ENCODE assay signal across 8 mouse cellular contexts in genomic region chr1:34150416-34151093, GRCm38 (mm10).
DNase-seq lines count a peak whose midpoint lies in the region; ATAC-seq and TF ChIP-seq lines count a peak whose summit lies in the region.

No protein-coding gene starts in this region.

- 35% methylated on average over 10 of the region's 10 CpGs for WGBS in embryonic facial prominence, embryonic 11.5 days
- WGBS in embryonic facial prominence, embryonic 10.5 days = 35% methylated on average over 10 of the region's 10 CpGs
- 49% methylated on average over 10 of the region's 10 CpGs for WGBS in midbrain, embryonic 10.5 days
- 41% methylated on average over 10 of the region's 10 CpGs for WGBS in midbrain, embryonic 15.5 days
- WGBS in hindbrain, embryonic 16.5 days = 41% methylated on average over 10 of the region's 10 CpGs
- 25% methylated on average over 10 of the region's 10 CpGs for WGBS in stomach, postnatal 0 days

- no peak for TF ChIP-seq CTCF in stomach, postnatal 0 days (IDR thresholded peaks at IDR 0.05; ENCODE audit: low read depth)

- no peak overlapping the region for H3K27ac ChIP-seq in embryonic facial prominence, embryonic 11.5 days (replicated peaks; ENCODE audit: low read depth, low read length)
- no peak overlapping the region for H3K27ac ChIP-seq in embryonic facial prominence, embryonic 10.5 days (replicated peaks)
- peak overlapping the region; percentile 72 for H3K27ac ChIP-seq in midbrain, embryonic 10.5 days (replicated peaks)
- no peak overlapping the region for H3K27ac ChIP-seq in midbrain, embryonic 15.5 days
- no peak overlapping the region for H3K27ac ChIP-seq in hindbrain, embryonic 16.5 days (ENCODE audit: low read depth, low read length)
- peak overlapping the region; percentile 42 for H3K27ac ChIP-seq in stomach, postnatal 0 days (replicated peaks)

- no peaks in the 10 kb centered on the region for H3K9me3 ChIP-seq in embryonic facial prominence, embryonic 11.5 days (replicated peaks; ENCODE audit: control insufficient read depth, low read length)
- no peaks in the 10 kb centered on the region for H3K9me3 ChIP-seq in embryonic facial prominence, embryonic 10.5 days
- H3K9me3 ChIP-seq in midbrain, embryonic 10.5 days (replicated peaks) = no peaks in the 10 kb centered on the region
- no peaks in the 10 kb centered on the region for H3K9me3 ChIP-seq in midbrain, embryonic 15.5 days
- no peaks in the 10 kb centered on the region for H3K9me3 ChIP-seq in hindbrain, embryonic 16.5 days (ENCODE audit: control insufficient read depth, low read length)
- H3K9me3 ChIP-seq in stomach, postnatal 0 days (ENCODE audit: control insufficient read depth, low read length) = no peaks in the 10 kb centered on the region

- H3K4me2 ChIP-seq in embryonic facial prominence, embryonic 11.5 days (ENCODE audit: low read depth, low read length) = no peak overlapping the region
- no peak overlapping the region for H3K4me2 ChIP-seq in midbrain, embryonic 15.5 days
- H3K4me2 ChIP-seq in hindbrain, embryonic 16.5 days (ENCODE audit: low read length) = no peak overlapping the region
- H3K4me2 ChIP-seq in stomach, postnatal 0 days (replicated peaks; ENCODE audit: low read depth) = no peak overlapping the region

- DNase-seq in embryonic facial prominence, embryonic 11.5 days (ENCODE audit: low spot score) = peak; percentile 41
- DNase-seq in embryonic facial prominence, embryonic 10.5 days (ENCODE audit: low spot score) = no peak
- DNase-seq in midbrain, embryonic 10.5 days (ENCODE audit: low spot score) = no peak
- no peak for DNase-seq in stomach, postnatal 0 days (ENCODE audit: low spot score)
- DNase-seq in adrenal gland, postnatal 36 days = no peak

- no peak overlapping the region for H3K9ac ChIP-seq in embryonic facial prominence, embryonic 11.5 days (replicated peaks; ENCODE audit: low read length)
- no peak overlapping the region for H3K9ac ChIP-seq in midbrain, embryonic 15.5 days
- no peak overlapping the region for H3K9ac ChIP-seq in hindbrain, embryonic 16.5 days (ENCODE audit: low read depth, low read length)
- H3K9ac ChIP-seq in stomach, postnatal 0 days (ENCODE audit: low read length) = no peak overlapping the region

- H3K36me3 ChIP-seq in embryonic facial prominence, embryonic 11.5 days (replicated peaks; ENCODE audit: control insufficient read depth, insufficient read depth, low read depth, low read length) = no peaks in the 10 kb centered on the region
- no peaks in the 10 kb centered on the region for H3K36me3 ChIP-seq in embryonic facial prominence, embryonic 10.5 days (replicated peaks)
- H3K36me3 ChIP-seq in midbrain, embryonic 10.5 days = peaks cover 4% of the 10 kb centered on the region; the same call in 1 of the 2 replicates
- 0 out of 2 replicates have a peak, but pooled peaks cover 3% of the 10 kb centered on the region for H3K36me3 ChIP-seq in midbrain, embryonic 15.5 days (replicated peaks)
- H3K36me3 ChIP-seq in hindbrain, embryonic 16.5 days (ENCODE audit: control insufficient read depth, insufficient read depth, low read length) = no peaks in the 10 kb centered on the region; the same call in 1 of the 2 replicates
- no peaks in the 10 kb centered on the region for H3K36me3 ChIP-seq in stomach, postnatal 0 days (ENCODE audit: control insufficient read depth, insufficient read depth, low read length)

- H3K4me3 ChIP-seq in embryonic facial prominence, embryonic 11.5 days (ENCODE audit: low read depth, low read length) = no peak overlapping the region
- no peak overlapping the region for H3K4me3 ChIP-seq in embryonic facial prominence, embryonic 10.5 days
- no peak overlapping the region for H3K4me3 ChIP-seq in midbrain, embryonic 10.5 days
- H3K4me3 ChIP-seq in midbrain, embryonic 15.5 days = no peak overlapping the region
- H3K4me3 ChIP-seq in hindbrain, embryonic 16.5 days (ENCODE audit: low read length) = no peak overlapping the region
- no peak overlapping the region for H3K4me3 ChIP-seq in stomach, postnatal 0 days (ENCODE audit: low read depth, low read length)

- H3K4me1 ChIP-seq in embryonic facial prominence, embryonic 11.5 days (ENCODE audit: control insufficient read depth, insufficient read depth, low read length) = no peaks in the 10 kb centered on the region
- peaks cover 8% of the 10 kb centered on the region; the same call in 1 of the 2 replicates for H3K4me1 ChIP-seq in embryonic facial prominence, embryonic 10.5 days
- H3K4me1 ChIP-seq in midbrain, embryonic 10.5 days = peaks cover 15% of the 10 kb centered on the region
- H3K4me1 ChIP-seq in midbrain, embryonic 15.5 days = no peaks in the 10 kb centered on the region
- no peaks in the 10 kb centered on the region for H3K4me1 ChIP-seq in hindbrain, embryonic 16.5 days (ENCODE audit: control insufficient read depth, insufficient read depth, low read depth, low read length)
- no peaks in the 10 kb centered on the region for H3K4me1 ChIP-seq in stomach, postnatal 0 days (replicated peaks; ENCODE audit: control insufficient read depth, insufficient read depth)

- H3K27me3 ChIP-seq in embryonic facial prominence, embryonic 11.5 days (ENCODE audit: control insufficient read depth, insufficient read depth, low read length) = no peaks in the 10 kb centered on the region
- no peaks in the 10 kb centered on the region for H3K27me3 ChIP-seq in embryonic facial prominence, embryonic 10.5 days (replicated peaks; ENCODE audit: low read depth, poor library complexity, severe bottlenecking)
- no peaks in the 10 kb centered on the region for H3K27me3 ChIP-seq in midbrain, embryonic 10.5 days (ENCODE audit: low read depth, poor library complexity, severe bottlenecking)
- no peaks in the 10 kb centered on the region for H3K27me3 ChIP-seq in midbrain, embryonic 15.5 days (replicated peaks)
- H3K27me3 ChIP-seq in hindbrain, embryonic 16.5 days (replicated peaks; ENCODE audit: control insufficient read depth, insufficient read depth, low read length) = no peaks in the 10 kb centered on the region
- no peaks in the 10 kb centered on the region for H3K27me3 ChIP-seq in stomach, postnatal 0 days (ENCODE audit: control insufficient read depth, insufficient read depth, low read length)

- no peak for TF ChIP-seq EP300 in stomach, postnatal 0 days (optimal IDR thresholded peaks at IDR 0.05)

- no peak for ATAC-seq in embryonic facial prominence, embryonic 11.5 days (replicated peaks; ENCODE audit: insufficient number of reproducible peaks, low FRiP score, low TSS enrichment, low read depth)
- no peak for ATAC-seq in midbrain, embryonic 15.5 days (replicated peaks)
- peak; percentile 77 for ATAC-seq in hindbrain, embryonic 16.5 days
- ATAC-seq in stomach, postnatal 0 days (ENCODE audit: low FRiP score, low TSS enrichment) = peak; percentile 75; the same call in 1 of the 2 replicates
- no peak for ATAC-seq in granulocyte monocyte progenitor cell, adult 5-6 weeks (replicated peaks; ENCODE audit: poor library complexity, severe bottlenecking)

Comparison
In these comparisons a context has a peak if more than half of its experiments do, and no peak if none do; other contexts are left out.
1. H3K27ac ChIP-seq: peak in midbrain, embryonic 10.5 days (single experiment) and stomach, postnatal 0 days (single experiment); none in embryonic facial prominence, embryonic 11.5 days (single experiment), embryonic facial prominence, embryonic 10.5 days (single experiment), midbrain, embryonic 15.5 days (single experiment) and hindbrain, embryonic 16.5 days (single experiment).
2. ATAC-seq: peak in hindbrain, embryonic 16.5 days (single experiment) and stomach, postnatal 0 days (single experiment); none in embryonic facial prominence, embryonic 11.5 days (single experiment), midbrain, embryonic 15.5 days (single experiment) and granulocyte monocyte progenitor cell, adult 5-6 weeks (single experiment).